Mouse (Mus musculus) right cerebral cortex, adult 18-20 months (tissue): ENCODE results near the gene Tnip2.

ENCODE experiments used
- DNase-seq: peaks from one replicate; pipeline ENCODE4 v3.0.0; 2022; ENCODE audit warnings: mixed read lengths

The Tnip2 gene

DNA sequence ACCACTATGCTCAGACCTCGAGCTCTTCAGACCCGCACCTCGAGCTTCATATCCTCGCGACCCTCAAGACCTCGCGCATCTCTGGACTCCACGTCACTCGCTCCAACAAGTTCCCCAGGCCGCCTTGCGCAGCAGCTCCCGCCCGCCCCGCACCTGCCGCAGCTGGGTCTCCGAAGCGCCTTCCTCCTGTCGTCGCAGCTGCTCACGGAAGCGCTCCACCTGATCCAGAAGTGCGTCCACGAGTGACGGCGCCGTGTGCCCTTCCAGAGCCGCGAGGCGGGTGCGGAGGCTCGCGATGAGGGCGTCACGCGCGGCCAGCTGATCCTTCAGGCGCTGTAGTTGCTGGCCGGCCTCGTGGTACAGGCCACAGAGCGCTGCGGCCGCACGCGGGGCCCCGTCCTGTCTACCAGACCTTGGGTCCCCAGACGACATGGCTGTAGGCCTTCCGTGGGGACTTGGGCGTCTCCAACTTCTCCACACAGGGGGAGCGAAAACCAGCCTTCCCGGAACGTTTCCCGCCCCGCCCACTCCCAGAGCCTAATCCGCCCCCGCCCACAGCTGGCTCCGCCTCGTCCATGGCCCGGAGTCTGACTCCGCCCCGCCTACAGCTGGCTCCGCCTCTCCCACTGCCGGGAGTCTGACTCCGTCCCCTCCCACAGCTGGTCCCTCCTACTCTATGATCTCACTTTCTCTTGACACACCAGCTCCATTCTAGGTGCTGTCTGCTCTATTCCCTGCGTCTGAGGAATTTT, at the start of gene Tnip2:
Gene Tnip2 (minus strand): TSS at position 526 of the 752 bp plus-strand sequence.
- DNase-seq, result peak; percentile 95

DNA sequence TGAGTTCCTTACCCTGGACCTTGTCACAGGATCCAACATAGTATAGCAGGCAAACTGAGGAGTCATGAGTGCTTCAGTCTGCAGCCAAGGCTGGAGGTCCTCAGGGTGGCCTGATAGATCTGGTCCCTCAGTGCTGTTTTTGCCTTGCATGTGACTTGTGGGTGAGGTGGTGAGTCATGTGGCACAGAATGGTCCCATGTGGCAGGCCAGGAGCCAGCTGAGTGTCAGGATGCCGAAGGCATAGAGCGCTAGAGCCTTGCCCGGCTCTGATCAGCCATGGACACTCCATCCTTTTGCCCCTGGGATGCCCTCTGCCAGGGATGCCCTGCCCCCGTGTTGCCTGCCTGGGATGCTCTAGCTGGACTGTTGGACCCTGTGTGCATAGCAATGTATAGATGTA, 38.0 kb upstream of the Tnip2 start:
- DNase-seq, result no peak

DNA sequence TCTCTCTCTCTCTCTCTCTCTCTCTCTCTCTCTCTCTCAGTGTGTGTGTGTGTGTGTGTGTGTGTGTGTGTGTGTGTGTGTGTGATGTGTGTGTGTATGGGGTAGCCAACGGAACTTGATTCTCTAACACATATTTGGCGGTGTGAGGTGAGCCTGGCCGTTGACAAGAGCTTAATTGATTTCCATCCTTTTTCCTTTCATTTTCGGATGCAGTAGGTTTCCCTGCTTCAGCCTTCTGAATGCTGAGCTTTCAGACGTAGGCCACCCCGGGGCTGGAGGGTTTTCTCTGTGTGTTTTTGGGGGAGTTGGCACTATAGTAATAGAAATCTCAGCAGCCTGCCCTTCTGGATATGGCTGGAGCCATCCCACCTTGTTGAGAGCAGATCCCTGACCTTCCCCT, 36.5 kb upstream of the Tnip2 start:
- no peak for DNase-seq

DNA sequence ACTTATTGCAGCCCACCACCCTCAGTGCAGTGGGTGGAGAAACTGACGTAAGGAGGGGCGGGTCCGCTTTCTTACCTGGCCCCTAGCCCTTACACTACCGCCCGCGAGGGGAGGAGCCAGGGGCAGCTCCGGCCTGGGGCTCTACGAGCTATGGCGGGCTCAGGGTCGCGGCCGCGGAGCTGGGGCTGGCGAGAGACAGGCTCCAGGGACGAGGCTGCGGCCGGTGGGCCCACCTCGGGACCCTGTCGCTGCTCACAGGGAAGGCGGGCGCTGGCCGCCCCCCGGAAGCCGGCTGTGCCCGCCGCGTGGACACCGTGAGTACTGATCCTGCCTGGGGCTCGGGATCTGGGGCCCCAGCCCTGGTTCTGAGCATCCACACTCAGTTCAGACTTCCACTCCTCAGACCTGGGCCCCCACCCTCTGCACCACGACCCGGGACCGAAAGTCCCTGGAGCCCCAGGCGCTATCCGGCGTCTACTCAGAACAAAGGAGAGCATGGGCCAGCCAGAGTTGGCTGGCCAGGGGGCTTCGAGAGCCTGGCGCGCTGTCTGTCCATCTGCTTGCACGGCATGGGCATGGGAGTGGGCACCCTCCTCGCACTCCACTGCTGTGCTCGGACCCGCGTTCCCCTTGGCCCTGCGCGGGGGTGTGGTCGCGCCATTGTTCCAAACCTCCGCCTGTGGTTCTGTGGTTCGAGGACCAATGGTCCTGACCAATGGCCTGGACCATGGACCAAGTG, 35.9 kb upstream of the Tnip2 start:
- DNase-seq, result no peak

DNA sequence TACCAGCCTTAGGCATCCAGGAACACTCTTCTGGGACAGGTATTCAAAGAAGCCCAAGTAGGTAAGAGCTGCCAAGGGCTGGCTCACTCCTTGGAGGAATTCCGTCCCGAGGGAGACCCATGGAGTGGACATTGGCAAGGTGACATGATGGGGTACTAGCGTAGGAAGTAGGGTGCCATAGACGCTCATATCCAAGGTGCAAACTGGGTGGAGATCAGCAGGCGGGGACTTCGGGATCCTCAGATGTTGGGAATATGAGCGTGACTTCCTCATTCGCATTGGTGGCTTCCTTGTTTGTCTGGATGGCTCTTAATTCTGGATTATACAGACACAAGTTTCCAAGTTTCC, 35.3 kb upstream of the Tnip2 start:
- DNase-seq, result no peak

DNA sequence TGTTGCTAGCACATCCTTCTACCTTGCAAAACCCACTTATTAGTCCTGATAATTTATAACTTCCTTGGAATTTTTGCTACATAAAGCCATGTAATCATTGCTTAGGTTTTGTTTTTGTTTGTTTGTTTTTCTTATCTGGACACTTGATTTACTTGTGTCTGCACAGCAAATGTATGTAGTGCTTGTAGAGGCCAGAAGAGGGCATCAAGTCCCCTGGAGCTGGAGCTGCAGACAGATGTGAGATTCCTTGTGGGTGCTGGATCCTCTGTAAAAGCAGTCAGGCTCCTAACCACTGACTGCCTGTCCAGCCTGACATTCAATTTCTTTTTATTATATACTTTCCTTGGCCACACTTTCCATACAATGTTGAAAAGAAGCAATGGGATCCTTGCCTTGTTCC, 33.6 kb upstream of the Tnip2 start:
- no peak for DNase-seq

DNA sequence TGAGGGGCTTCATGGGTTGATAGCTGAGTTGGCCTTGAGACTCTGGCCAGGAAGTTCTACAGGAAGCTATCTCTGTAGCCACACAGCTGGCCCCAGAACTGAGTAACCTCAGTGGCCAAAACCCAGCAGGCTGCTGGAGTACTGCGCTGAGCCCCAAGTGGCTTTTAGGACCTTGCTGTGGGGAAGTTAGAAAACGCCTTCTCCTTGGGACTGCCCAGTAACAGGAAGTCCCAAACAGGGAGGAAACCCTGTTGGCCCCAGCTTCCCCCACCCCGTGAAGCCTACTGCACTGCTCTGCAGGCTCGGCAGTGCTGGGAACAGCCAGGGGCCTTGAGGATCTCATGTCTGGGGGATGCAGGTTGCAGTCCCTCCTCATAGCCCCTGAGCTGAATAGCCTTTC, 29.3 kb upstream of the Tnip2 start:
- no peak for DNase-seq

DNA sequence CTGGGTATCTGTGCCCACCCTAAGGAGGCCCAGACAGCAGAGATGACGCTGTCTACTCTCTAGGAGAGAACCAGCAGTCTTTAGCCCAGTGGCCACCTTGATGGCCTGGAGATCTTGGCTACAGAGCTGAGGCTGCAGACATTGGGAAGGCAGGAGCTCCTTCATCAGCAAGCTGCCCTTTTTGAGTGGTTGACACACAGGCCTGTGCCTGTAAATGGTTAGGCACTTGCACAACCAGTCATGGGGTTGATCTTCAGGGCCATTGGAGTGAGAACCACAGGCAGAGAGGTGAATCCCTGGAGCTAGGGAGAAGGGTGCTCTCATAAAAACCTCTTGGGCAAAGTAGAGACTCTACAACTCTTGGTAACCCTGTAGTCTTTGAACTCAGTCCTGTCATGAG, 28.4 kb upstream of the Tnip2 start:
- DNase-seq, result no peak

DNA sequence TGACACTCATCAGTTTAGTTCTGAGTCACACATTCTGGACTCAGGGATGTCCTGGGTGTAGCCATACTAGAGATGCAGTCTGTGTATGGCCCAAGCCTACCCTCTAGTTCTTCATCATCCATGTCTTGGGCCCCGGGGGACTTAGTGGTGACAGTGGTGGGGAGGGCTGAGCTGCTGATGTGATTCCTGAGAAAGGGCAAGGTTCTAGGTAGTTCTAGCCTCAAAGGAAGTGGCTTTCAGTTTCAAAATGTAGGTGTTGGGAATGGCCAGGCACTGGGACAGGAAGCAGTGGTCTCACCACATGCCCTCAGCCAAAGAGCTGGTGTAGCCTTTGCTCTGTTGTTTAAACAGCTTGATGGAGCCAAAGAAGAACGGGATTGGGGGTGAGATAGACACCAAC, 25.3 kb upstream of the Tnip2 start:
- no peak for DNase-seq

DNA sequence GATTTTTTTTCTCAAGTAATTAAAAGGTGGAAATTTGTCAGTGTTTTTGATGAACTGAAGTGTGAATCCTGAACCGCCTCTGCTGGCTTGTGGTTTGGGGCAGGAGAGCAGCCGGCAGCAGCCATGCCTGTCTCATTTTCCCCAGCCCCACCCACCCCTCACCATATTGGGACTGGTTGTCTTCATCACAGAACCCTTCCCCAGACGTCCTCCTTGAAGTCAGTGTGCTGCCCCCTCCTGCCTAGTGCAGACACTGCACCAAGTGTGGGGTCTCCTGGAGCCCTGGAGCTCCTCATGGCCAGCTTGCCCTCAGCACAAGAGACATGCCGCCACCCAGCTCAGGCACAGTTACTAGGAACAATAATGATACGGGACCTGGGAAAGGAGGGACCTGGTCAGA, 24.7 kb upstream of the Tnip2 start:
- DNase-seq, result no peak

DNA sequence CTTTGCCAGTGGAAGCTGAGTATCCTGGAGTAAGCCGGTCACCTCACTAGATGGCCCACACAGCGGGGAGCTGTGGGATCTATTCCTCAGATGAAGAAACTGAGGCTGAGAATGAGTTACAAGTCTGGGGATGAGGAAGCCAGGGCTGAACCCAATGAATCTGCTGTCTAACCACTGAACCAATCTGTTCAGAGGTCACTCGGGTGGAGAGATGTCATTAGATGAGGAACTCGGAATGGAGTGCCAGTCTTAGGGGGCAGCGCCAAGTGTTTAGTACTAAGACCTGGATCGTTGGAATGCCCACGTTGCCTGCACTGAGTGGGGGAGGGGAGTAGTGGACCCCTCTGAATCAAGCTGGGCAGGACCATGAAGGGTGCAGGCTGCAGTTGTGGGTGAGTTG, 24.3 kb upstream of the Tnip2 start:
- DNase-seq, result no peak

DNA sequence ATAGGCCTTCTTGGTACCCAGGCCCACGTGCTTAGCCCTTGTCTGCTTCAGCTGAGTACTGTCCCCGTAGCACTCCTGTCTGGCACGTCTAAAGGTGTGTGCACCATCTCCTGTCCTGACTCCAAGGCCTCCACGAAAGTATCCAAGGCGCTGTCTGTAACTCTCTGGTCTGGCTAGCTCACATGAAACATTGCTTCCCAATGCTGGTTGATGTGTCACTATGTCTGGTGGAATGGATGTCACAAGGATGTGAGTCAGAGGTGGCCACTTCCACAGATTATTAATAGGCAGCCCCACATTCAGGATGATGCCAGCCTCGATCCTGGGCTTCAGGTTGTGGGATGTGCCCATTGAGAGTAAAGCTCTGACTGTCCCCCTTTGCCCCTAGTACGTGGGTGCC, 22.0 kb upstream of the Tnip2 start:
- DNase-seq, result no peak

DNA sequence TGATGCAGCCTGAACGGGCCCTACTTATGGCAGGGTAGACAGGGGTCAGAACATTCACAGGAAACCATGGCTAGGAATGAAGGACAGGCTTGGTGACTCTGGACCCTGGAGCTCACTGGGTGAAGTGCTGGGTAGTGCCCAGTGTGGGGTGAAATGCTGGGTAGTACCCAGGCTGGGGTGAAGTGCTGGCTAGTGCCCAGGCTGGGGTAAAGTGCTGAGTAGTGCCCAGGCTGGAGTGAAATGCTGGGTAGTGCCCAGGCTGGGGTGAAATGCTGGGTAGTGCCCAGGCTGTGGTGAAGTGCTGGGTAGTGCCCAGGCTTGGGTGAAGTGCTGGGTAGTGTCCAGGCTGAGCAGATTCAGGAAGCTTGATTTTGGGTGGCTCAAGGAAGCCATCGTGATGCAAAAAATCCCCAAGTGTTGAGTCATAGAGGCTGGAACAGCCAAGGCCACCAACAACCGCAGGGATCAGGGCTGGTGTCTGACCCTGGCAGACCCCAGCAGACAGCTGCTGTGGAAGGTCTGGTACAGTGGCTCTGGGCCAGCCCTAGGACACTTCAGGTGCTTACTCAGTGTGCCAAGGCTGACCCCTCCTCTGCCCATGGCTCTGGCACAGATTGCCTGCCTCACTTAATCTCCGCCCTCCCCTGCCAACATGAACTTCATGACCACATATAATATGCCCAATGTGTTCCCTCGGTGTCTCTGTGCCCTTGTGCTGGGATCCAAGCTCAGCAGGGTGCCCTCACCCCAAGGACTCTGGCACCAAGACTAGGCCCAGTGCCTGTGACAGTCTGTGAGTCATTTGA, 21.2 kb upstream of the Tnip2 start:
- DNase-seq, result no peak

DNA sequence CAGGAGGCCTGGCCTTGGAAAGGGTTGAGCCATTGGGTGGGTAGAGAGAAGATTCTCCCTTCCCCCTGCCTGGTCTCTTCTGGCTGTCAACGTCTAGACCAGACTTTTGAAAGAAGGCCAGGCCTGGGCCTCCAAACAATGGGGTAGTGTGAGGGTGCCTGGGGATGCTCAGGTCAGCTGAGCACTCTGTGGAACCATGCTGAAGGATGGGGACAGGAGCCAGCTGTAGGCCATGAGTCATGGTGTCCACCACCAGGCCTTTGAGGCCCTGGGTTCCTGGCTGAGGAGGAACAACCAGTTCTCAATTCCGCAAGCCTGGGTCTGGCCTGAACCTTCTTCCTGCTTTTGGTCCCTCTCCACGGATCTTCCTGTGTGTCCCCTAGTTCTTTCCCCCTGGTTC, 20.0 kb upstream of the Tnip2 start:
- DNase-seq, result peak; percentile 64

DNA sequence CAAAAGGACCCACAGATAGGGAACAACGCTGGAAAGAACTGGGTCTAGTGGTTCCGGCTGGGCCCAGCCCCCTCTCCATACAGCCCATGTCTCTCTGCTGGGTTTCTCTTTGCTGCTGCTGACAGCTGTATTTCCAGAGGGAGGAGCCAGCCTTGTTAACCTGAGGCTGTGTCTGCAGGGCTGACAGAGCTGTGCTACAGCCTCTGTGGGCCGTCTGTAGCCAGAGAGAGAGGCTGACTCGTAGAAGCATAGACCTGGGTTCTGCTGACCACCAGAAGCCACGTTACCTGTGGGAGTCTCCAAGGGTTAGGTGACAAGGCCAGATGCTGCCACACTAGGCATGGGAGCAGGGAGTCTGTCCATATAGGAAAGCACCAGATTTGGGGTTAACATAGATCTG, 19.3 kb upstream of the Tnip2 start:
- no peak for DNase-seq

DNA sequence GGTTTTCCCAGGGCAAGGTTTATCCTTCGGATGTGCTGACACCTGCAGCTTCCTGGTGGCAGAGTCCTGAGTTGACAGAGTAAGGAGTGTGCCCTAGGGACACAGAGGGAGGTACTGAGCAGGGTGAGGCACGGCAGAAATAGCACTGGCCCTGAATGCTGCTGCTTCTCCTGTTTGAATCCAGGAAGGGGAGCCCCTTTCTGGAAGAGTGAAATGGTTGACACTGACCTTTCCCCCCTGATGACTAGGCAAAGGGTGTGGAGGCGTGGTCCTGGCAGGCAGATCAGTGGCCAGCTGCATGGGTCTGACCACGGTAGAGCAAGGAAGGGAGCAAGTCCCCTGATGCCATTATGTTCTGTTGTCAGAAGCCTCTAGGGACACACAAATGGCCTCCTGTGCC, 16.9 kb upstream of the Tnip2 start:
- no peak for DNase-seq

DNA sequence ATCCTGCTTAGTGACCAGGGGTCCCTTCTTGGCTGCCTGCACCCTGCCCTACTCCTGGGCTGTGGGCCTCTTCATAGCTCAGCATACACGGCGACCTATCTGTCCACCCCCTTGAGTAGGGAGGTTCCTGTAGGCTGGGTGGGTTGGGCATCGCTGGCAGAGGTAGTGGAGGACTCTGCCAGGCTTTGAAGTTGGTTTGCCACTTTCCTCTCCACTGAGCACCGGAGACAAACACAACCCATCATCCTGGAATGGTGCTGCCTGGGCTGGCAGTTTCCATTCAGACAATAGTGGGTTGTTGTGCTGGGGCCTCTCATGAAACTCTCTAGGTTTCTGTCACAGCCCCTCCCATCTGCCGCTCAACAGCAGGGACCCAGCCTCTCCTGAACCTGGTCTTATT, 16.3 kb upstream of the Tnip2 start:
- DNase-seq, result no peak

DNA sequence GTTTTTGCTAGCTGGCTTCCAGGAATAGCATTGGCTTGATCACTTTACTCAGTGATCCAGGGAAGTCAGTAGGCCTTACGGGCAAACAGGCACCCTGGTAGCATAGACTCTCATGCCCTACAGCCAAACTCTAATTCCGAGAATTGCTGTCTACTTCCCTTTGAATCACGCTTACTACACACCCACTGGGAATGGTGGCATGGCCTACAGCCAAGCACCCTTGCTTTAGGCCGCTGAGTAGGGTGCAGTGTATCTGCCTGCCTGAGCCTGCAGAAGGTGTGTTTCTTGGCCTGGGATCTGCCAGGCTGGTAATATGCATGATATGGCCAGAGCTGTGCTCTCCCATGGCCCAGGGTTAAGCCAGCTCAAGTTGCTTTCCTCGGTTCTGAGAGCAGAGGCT, 14.9 kb upstream of the Tnip2 start:
- no peak for DNase-seq

DNA sequence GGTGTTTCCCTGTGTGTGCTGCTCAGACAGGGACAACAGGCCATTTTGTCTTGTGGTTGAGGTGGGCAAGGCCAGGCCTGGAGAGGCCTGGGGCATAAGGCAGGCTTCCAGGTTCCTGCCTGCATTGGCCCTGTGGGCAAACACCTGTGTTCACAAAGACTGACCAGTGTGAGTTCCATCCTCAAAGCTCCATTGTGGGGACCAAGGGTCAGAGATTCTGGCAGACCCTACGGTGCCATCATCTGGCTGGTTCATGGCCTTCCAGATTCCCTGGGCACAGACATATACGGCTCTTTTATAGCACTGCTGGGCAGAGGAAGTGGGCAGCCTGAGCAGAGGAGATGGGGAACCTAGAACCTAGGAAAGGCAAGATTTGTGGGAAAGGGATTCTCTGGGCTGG, 13.6 kb upstream of the Tnip2 start:
- DNase-seq, result no peak

DNA sequence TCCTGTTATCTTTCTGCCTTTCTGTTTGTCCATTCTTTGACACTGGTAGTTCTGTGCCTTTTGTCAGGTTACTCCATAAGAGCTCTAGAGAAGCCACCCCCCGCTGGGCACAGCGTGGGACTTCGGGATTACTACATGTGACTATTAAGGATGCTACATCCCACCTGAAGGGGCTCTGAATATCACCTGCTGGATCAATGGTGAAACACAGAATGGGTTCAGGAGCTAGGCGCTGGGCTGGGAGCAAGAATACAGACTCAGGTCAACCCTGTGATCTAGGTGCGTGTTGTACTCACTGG, 12.6 kb upstream of the Tnip2 start:
- DNase-seq, result no peak

DNA sequence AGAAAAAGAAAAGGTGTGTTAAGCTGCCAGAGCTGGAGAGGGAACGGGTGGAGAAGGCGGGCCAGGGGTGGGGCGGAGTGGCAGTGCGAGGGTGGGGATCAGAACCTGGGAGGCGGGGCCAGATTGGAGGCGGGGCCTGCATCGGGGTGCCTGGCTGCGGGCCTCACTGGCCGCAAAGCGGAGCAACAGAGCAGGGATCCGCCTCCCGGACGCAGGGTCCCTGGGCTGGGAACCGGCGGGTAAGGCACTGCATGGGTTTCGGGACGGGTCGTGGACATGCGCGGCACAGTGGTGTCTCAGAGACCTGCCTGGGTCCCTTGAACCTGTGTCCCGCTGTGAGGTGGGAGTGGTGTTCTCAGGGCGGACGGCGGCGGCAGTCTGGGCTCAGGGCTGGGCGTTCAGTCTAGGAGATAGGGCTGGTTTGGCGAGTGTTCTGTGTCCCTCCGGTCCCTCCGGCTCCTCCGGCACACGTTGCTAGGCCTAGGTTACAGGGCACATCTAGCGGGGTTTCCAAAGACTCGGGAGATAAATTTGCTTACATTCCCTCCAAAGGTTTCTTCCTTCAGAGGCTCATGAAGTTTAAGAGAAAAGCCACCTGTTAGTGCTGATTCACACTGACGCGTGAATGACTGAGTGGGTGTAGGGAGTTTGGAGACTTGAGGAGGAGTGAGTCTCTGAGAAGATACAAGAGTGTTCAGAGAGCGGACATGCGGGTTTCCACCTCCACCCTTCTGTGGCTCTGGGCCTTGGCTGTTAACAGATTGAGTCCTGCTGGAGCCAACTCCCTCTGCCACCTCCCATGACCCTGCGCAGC, 12.1 kb upstream of the Tnip2 start, which contains the start of gene Sh3bp2:
Gene Sh3bp2 (plus strand): TSS at position 176 of the 814 bp plus-strand sequence.
- peak; percentile 86 for DNase-seq

DNA sequence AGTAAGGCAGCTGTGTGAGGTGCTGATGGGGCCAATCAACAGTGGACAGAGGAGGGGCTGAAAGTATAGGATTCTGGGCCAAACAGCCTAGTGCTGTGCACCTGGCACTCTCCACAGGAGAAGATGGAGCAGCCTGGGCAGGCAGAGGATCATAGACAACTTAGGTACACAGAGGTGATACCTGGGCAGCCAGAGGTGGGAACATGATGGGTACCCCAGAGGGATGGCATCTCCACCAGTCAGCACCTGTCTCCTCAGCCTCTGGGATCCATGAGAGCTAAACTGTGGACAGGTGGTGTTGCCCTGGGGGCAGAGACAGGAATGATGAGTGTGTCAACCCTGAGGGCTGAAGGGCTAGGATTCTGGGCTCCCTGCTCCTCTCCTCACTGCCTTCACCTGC, 10.7 kb upstream of the Tnip2 start:
- no peak for DNase-seq

DNA sequence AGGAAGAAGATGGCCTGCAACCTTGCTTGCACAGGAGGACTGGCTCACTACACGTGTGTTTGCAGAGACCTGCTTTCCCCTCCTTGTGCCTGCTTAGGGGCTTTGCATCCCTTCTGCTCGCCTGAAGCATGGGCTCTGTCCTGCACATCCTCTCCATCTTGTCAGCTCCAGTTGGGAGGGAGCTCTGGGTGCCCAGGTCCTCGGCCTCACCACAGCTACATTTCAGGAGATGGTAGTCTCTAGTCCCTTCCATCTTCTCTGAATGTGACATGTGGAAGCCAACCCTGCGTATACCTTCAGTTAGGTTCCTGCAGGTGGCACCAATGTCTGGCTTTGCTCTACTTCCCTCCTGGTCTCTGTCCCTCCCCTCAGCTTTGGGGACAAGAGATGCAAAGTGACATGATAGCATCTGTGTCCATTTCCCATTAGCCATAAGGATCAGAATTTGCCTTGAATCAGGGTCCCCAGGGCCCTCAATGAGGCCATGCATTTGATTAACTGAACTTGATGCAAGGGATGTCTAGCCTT, 10.2 kb upstream of the Tnip2 start:
- DNase-seq, result no peak
